Mouse (Mus musculus) neural tube, embryonic 11.5 days (tissue): ENCODE data around the gene Ankrd10. TPM values are rescaled to one million over a fixed set of nuclear protein-coding genes. Genes with fewer than 3 reads are reported as not detected.
A peak's percentile ranks its signal among the peaks of the same experiment; 100 is the strongest.

Experiments
- ATAC-seq: fragments of 200-750 bp; cut with Nextera tagmentation; 2 replicates; pipeline ENCODE4 v1.8.0; 2017; ENCODE audit warnings: moderate number of reproducible peaks, mild to moderate bottlenecking, moderate TSS enrichment, moderate library complexity; ENCODE audit not compliant: insufficient read depth, low FRiP score, low TSS enrichment
- DNase-seq: peaks from one replicate; pipeline ENCODE4 v3.0.0-alpha.2; 2015; ENCODE audit warnings: low spot score
- H3K27ac ChIP-seq: fragments of 300-500 bp; sonication (generic); 2 replicates; pipeline ENCODE4 v1.5.1; 2014; ENCODE audit warnings: low read depth, mild to moderate bottlenecking, low read length
- H3K27me3 ChIP-seq: fragments of 300-500 bp; sonication (generic); 2 replicates; pipeline ENCODE4 v1.6.1; 2014; ENCODE audit warnings: mild to moderate bottlenecking, low read length, mixed read lengths; ENCODE audit not compliant: control insufficient read depth, insufficient read depth
- H3K36me3 ChIP-seq: fragments of 300-500 bp; sonication (generic); 2 replicates; pipeline ENCODE4 v1.6.1; 2014; ENCODE audit warnings: mild to moderate bottlenecking, low read length, moderate library complexity, mixed read lengths; ENCODE audit not compliant: control insufficient read depth, insufficient read depth
- H3K4me1 ChIP-seq: fragments of 300-500 bp; sonication (generic); 2 replicates; pipeline ENCODE4 v1.6.1; 2014; ENCODE audit warnings: low read length, mixed read lengths; ENCODE audit not compliant: control insufficient read depth, insufficient read depth
- H3K4me2 ChIP-seq: fragments of 300-500 bp; sonication (generic); 2 replicates; pipeline ENCODE4 v1.6.1; 2014; ENCODE audit warnings: low read depth, mild to moderate bottlenecking, moderate library complexity
- H3K4me3 ChIP-seq: fragments of 300-500 bp; sonication (generic); 2 replicates; pipeline ENCODE4 v1.5.1; 2014; ENCODE audit warnings: low read depth, low read length
- H3K9ac ChIP-seq: fragments of 300-500 bp; sonication (generic); 2 replicates; pipeline ENCODE4 v1.6.1; 2014; ENCODE audit warnings: mild to moderate bottlenecking, low read length
- H3K9me3 ChIP-seq: fragments of 300-500 bp; sonication (generic); 2 replicates; pipeline ENCODE4 v1.6.1; 2016; ENCODE audit warnings: low read length; ENCODE audit not compliant: control insufficient read depth
- WGBS: fragments of 180-500 bp; shearing (Covaris S2); extraction: QIAGEN DNeasy Blood & Tissue Kit; methylation state at CpG from one replicate; pipeline ENCODE4 v1.1.7; 2014; 5-methylcytosine and 5-hydroxymethylcytosine counted together
- polyA plus RNA-seq: library from polyadenylated mRNA; unstranded; fragments of >200 nt; fragmentation: Nextera tagmentation; extraction: Ambion mirVana; gene quantifications from 2 replicates; pipeline ENCODE4 v1.2.1, GENCODE M21; 2014

Ankrd10 gene
- polyA plus RNA-seq, 1 experiment from 2014 or later, result 109 TPM

GRCm38 (mm10) chr8:11625084-11625483 is 10.5 kb downstream of the Ankrd10 start:
- no peaks in the 10 kb centered on the region for H3K9me3 ChIP-seq
- H3K27me3 ChIP-seq, result no peaks in the 10 kb centered on the region
- H3K36me3 ChIP-seq, result peaks cover 12% of the 10 kb centered on the region
- DNase-seq (no peak), ATAC-seq (no peak)
- H3K4me3 ChIP-seq, result no peak overlapping the region
- H3K9ac ChIP-seq, result no peak overlapping the region
- H3K27ac ChIP-seq, result no peak overlapping the region
- H3K4me1 ChIP-seq, result no peaks in the 10 kb centered on the region
- no peak overlapping the region for H3K4me2 ChIP-seq
- WGBS, result 88% methylated on average over 4 of the region's 4 CpGs

DNA sequence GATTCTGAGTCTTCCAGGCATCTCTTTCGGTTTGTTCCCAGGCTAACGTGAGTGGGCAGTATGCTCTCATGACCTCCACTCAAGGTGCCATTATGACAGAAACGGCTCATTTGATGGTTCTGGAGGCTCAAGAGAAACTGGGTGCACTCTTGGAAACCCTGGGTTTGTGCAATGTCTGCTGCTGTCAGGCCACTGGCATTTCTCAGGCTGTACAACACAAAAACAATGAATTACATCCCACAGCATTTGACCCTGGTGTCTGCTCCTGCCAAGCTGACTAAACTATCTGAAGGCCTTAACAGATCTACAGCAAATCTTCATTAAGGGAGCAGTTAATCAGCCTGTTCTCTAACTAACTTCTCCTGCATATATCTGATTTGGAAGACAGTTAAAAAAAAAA is 16.5 kb downstream of the Ankrd10 start:
- no peak for DNase-seq
- no peaks in the 10 kb centered on the region for H3K27me3 ChIP-seq
- no peak overlapping the region for H3K4me3 ChIP-seq
- 91% methylated on average over 3 of the region's 3 CpGs for WGBS
- H3K4me2 ChIP-seq, result no peak overlapping the region
- H3K36me3 ChIP-seq, result peaks cover 10% of the 10 kb centered on the region; the same call in 1 of the 2 replicates
- H3K9me3 ChIP-seq, result no peaks in the 10 kb centered on the region
- no peak overlapping the region for H3K9ac ChIP-seq
- no peaks in the 10 kb centered on the region for H3K4me1 ChIP-seq
- no peak for ATAC-seq
- no peak overlapping the region for H3K27ac ChIP-seq

DNA sequence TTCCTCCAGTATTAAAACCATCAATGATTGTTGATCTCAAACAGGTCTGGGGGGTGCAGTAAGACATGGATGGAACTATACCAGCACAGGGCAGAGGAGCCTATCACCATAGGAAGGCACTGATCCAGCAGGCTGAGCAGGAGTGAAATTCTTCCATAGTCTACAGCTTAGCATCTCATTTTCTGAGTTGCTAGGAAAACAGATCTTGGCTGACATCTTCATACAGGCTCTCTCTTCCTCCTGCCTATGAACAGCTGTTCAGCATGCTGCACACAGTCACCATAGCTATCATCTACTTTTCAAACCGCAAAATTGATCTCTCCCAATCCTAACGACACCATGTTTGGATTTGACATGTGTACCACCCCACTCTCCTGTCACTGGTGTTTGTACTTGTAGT is 17.5 kb downstream of the Ankrd10 start:
- H3K9me3 ChIP-seq, result no peaks in the 10 kb centered on the region
- DNase-seq, result no peak
- ATAC-seq, result no peak
- H3K27ac ChIP-seq, result no peak overlapping the region
- peaks cover 12% of the 10 kb centered on the region; the same call in 1 of the 2 replicates for H3K36me3 ChIP-seq
- no peaks in the 10 kb centered on the region for H3K27me3 ChIP-seq
- H3K4me2 ChIP-seq, result no peak overlapping the region
- 92% methylated on average over 2 of the region's 2 CpGs for WGBS
- no peaks in the 10 kb centered on the region for H3K4me1 ChIP-seq
- H3K4me3 ChIP-seq, result no peak overlapping the region
- no peak overlapping the region for H3K9ac ChIP-seq

DNA sequence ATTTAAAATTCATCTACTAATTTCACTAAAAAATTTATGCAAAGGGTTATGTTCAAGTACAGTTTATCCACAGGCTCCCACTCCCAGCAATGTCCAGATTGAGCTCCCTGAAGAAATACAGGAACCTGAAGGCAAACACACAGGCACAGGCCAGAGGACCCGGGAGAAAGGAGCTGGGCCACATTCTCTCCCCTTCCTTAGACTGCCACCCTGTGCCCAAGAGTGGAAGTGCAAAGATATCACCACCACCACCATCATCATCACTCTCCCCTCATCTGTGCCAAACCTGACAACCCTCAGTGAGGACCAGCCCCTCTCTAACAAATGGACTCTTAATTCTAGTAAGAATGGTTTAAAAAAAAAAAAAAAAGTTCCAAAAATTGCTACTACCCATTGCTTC is 19.3 kb downstream of the Ankrd10 start:
- Histone ChIP-seq H3K27ac (no peak overlapping the region), H3K9ac (no peak overlapping the region), H3K9me3 (no peaks in the 10 kb centered on the region), H3K4me3 (no peak overlapping the region), H3K36me3 (peaks cover 20% of the 10 kb centered on the region), H3K4me1 (no peaks in the 10 kb centered on the region), H3K4me2 (no peak overlapping the region), H3K27me3 (no peaks in the 10 kb centered on the region)
- peak; percentile 46 for DNase-seq
- WGBS, result 20% methylated on average over 1 of the region's 1 CpGs
- ATAC-seq, result no peak

DNA sequence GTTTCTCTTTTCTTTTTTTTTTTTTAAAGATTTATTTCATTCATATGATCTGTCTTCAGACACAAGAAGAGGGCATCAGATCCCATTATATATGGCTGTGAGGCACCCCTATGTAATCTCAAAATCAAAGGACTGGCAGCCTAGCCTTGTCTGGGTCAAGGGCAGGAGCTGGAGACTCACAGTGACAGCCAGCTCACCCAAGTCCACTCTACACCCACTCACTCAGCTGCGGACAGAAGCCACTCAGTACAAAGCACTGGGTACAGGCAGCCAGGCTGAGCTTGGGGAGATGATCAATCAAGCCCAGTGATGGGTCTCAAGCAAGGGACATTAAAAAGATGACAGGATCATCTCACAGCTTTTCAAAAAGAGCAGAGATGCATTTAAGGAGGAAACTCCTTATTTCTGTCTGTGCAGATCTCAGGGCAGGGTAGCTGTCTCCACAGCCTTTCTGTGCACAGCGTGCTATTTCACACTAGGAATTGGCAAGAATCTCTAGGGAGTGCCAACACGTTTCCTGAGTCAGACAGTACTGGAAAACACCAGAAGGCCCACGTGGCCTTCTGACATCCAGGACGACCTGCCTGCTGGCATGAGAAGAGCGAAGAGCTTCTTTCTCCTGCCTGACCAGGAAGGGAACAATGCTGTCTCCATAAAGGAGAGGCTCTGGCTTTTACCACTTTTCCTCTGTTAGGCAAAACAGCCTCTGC is 21.3 kb downstream of the Ankrd10 start:
- no peak overlapping the region for H3K4me3 ChIP-seq
- WGBS, result 91% methylated on average over 6 of the region's 6 CpGs
- DNase-seq (no peak), ATAC-seq (no peak)
- H3K9me3 ChIP-seq, result no peaks in the 10 kb centered on the region
- H3K4me1 ChIP-seq, result no peaks in the 10 kb centered on the region
- H3K36me3 ChIP-seq, result peaks cover 22% of the 10 kb centered on the region
- no peaks in the 10 kb centered on the region for H3K27me3 ChIP-seq
- no peak overlapping the region for H3K27ac ChIP-seq
- H3K9ac ChIP-seq, result no peak overlapping the region
- H3K4me2 ChIP-seq, result no peak overlapping the region

DNA sequence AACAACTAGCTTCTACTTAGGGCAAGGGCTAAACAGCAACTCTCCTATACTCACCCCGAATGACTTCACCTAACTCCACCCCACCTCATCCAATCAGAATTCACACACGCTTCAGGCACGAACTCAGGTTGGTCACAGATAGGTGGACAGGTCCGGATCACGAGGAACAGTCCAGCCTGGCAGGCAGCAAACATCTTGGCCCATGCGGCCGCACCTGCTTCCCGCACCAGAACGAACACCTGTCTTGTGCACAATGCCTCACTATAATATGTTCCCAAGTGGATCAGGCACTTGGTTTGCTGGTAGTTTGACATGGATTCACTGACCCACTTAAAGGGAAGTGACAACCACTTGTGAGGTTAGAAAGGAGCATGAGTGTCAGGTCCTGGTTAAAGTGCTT is 26.7 kb downstream of the Ankrd10 start:
- WGBS, result 97% methylated on average over 9 of the region's 9 CpGs
- Histone ChIP-seq H3K27me3 (no peaks in the 10 kb centered on the region), H3K36me3 (peaks cover 15% of the 10 kb centered on the region), H3K9me3 (no peaks in the 10 kb centered on the region), H3K4me1 (no peaks in the 10 kb centered on the region), H3K4me3 (no peak overlapping the region), H3K27ac (no peak overlapping the region), H3K4me2 (no peak overlapping the region), H3K9ac (no peak overlapping the region)
- DNase-seq (no peak), ATAC-seq (no peak)

GRCm38 (mm10) chr8:11602006-11602680 is 33.4 kb downstream of the Ankrd10 start:
- Histone ChIP-seq H3K4me2 (no peak overlapping the region), H3K4me3 (no peak overlapping the region), H3K27me3 (no peaks in the 10 kb centered on the region), H3K4me1 (no peaks in the 10 kb centered on the region), H3K9me3 (no peaks in the 10 kb centered on the region), H3K9ac (no peak overlapping the region), H3K36me3 (no peaks in the 10 kb centered on the region), H3K27ac (no peak overlapping the region)
- ATAC-seq (no peak), DNase-seq (peak; percentile 69)
- WGBS, result 44% methylated on average over 14 of the region's 14 CpGs

GRCm38 (mm10) chr8:11600301-11600951 is 35.1 kb downstream of the Ankrd10 start:
- Histone ChIP-seq H3K4me2 (no peak overlapping the region), H3K4me1 (no peaks in the 10 kb centered on the region), H3K27ac (no peak overlapping the region), H3K9me3 (no peaks in the 10 kb centered on the region), H3K4me3 (no peak overlapping the region), H3K9ac (no peak overlapping the region), H3K27me3 (no peaks in the 10 kb centered on the region), H3K36me3 (no peaks in the 10 kb centered on the region)
- ATAC-seq, result no peak
- DNase-seq, result no peak
- WGBS, result 80% methylated on average over 5 of the region's 5 CpGs
